Mouse (Mus musculus): Measurements from ENCODE around the gene Ezr. TPM values are rescaled to one million over a fixed set of nuclear protein-coding genes. Genes with fewer than 3 reads are reported as not detected.

The Ezr gene
- polyA plus RNA-seq (2012; rRNA removed), result 26.5 and 39.2 TPM in 2 replicates
- polyA plus RNA-seq (2014; fragmentation: Nextera tagmentation; extraction: Ambion mirVana), result 67.2 and 71.3 TPM in 2 replicates

DNA sequence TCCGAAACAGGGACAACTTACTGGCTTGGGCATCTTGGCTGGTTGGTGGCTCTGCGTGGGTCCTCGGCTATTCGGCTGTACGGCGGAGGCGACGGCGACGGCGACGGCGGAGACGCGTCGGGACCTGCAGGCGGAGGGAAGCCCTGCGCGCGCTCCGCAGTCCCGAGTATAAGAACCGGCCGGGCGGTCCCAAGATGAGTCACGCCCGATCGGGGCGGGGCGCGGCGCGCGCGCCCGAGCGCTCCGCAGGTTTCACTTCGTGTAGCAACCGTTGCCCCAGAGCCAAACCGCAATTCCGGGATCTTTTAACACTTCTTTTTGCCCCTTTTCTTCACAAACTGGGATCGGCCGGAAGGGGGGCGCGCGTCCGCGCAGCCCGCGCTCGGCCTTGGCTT lies at the start of gene Ezr:
Gene Ezr (minus strand): TSS at position 174 of the 395 bp plus-strand sequence.
- Histone ChIP-seq H3K4me1 (ENCODE audit: control insufficient read depth, insufficient read depth, low read length) (peaks cover 9% of the 10 kb centered on the region; the same call in 1 of the 2 replicates), H3K27ac (replicated peaks; ENCODE audit: low read depth, low read length) (peak within 1 kb of the TSS; percentile 87)

GRCm38 (mm10) chr17:6830004-6830592 lies 47.5 kb upstream of the Ezr start:
- 58% methylated on average over 1 of the region's 1 CpGs for WGBS
- Histone ChIP-seq H3K27ac (replicated peaks; ENCODE audit: low read depth, low read length) (no peak overlapping the region; the same call in 1 of the 2 replicates), H3K4me2 (replicated peaks; ENCODE audit: low read depth, low read length, severe bottlenecking) (no peak overlapping the region), H3K4me1 (ENCODE audit: control insufficient read depth, insufficient read depth, low read length) (peaks cover 9% of the 10 kb centered on the region), H3K4me3 (replicated peaks; ENCODE audit: low read length) (no peak overlapping the region), H3K9ac (ENCODE audit: low read depth, low read length, severe bottlenecking) (no peak overlapping the region), H3K9me3 (ENCODE audit: control insufficient read depth, low read length) (no peaks in the 10 kb centered on the region), H3K36me3 (ENCODE audit: control insufficient read depth, insufficient read depth, low read length) (no peaks in the 10 kb centered on the region), H3K27me3 (ENCODE audit: control insufficient read depth, insufficient read depth, low read length) (no peaks in the 10 kb centered on the region)
- no peak for ATAC-seq (ENCODE audit: low FRiP score, low read depth)
- no peak for DNase-seq (ENCODE audit: low spot score)
- no peak for TF ChIP-seq POLR2A (IDR thresholded peaks at IDR 0.05; ENCODE audit: borderline replicate concordance, extremely low read depth, insufficient read depth, insufficient read length)

More for the DNA sequence above, at the start of gene Ezr:
- ATAC-seq (ENCODE audit: low FRiP score, low read depth) (peak; percentile 80), DNase-seq (ENCODE audit: low spot score) (peak; percentile 88)
- WGBS, result 2% methylated on average over 29 of the region's 52 CpGs
- Histone ChIP-seq H3K9ac (ENCODE audit: low read depth, low read length, severe bottlenecking) (peak within 1 kb of the TSS; percentile 89), H3K9me3 (ENCODE audit: control insufficient read depth, low read length) (no peaks in the 10 kb centered on the region), H3K4me2 (replicated peaks; ENCODE audit: low read depth, low read length, severe bottlenecking) (peak within 1 kb of the TSS; percentile 71), H3K4me3 (replicated peaks; ENCODE audit: low read length) (peak within 1 kb of the TSS; percentile 78), H3K36me3 (ENCODE audit: control insufficient read depth, insufficient read depth, low read length) (no peaks in the 10 kb centered on the region), H3K27me3 (ENCODE audit: control insufficient read depth, insufficient read depth, low read length) (no peaks in the 10 kb centered on the region)
- peak; percentile 79; the same call in 1 of the 2 replicates for TF ChIP-seq POLR2A (IDR thresholded peaks at IDR 0.05; ENCODE audit: borderline replicate concordance, extremely low read depth, insufficient read depth, insufficient read length)

GRCm38 (mm10) chr17:6828531-6829150 lies 46.1 kb upstream of the Ezr start:
- Histone ChIP-seq H3K4me2 (replicated peaks; ENCODE audit: low read depth, low read length, severe bottlenecking) (peak overlapping the region; percentile 84), H3K9me3 (ENCODE audit: control insufficient read depth, low read length) (no peaks in the 10 kb centered on the region), H3K4me1 (ENCODE audit: control insufficient read depth, insufficient read depth, low read length) (peaks cover 9% of the 10 kb centered on the region), H3K4me3 (replicated peaks; ENCODE audit: low read length) (peak overlapping the region; percentile 55), H3K27me3 (ENCODE audit: control insufficient read depth, insufficient read depth, low read length) (no peaks in the 10 kb centered on the region), H3K27ac (replicated peaks; ENCODE audit: low read depth, low read length) (peak overlapping the region; percentile 98), H3K36me3 (ENCODE audit: control insufficient read depth, insufficient read depth, low read length) (no peaks in the 10 kb centered on the region), H3K9ac (ENCODE audit: low read depth, low read length, severe bottlenecking) (peak overlapping the region; percentile 68)
- ATAC-seq (ENCODE audit: low FRiP score, low read depth) (no peak), DNase-seq (ENCODE audit: low spot score) (no peak)
- TF ChIP-seq POLR2A (IDR thresholded peaks at IDR 0.05; ENCODE audit: borderline replicate concordance, extremely low read depth, insufficient read depth, insufficient read length), result no peak
- 73% methylated on average over 7 of the region's 7 CpGs for WGBS

GRCm38 (mm10) chr17:6827740-6828461 lies 45.3 kb upstream of the Ezr start:
- peak; percentile 52; the same call in 1 of the 2 replicates for TF ChIP-seq POLR2A (IDR thresholded peaks at IDR 0.05; ENCODE audit: borderline replicate concordance, extremely low read depth, insufficient read depth, insufficient read length)
- H3K4me3 ChIP-seq (replicated peaks; ENCODE audit: low read length), result peak overlapping the region; percentile 55
- DNase-seq (ENCODE audit: low spot score) (peak; percentile 97), ATAC-seq (ENCODE audit: low FRiP score, low read depth) (peak; percentile 98)
- H3K9ac ChIP-seq (ENCODE audit: low read depth, low read length, severe bottlenecking), result peak overlapping the region; percentile 68
- H3K9me3 ChIP-seq (ENCODE audit: control insufficient read depth, low read length), result no peaks in the 10 kb centered on the region
- H3K27me3 ChIP-seq (ENCODE audit: control insufficient read depth, insufficient read depth, low read length), result no peaks in the 10 kb centered on the region
- H3K27ac ChIP-seq (replicated peaks; ENCODE audit: low read depth, low read length), result peak overlapping the region; percentile 98
- 2% methylated on average over 55 of the region's 64 CpGs for WGBS
- H3K4me1 ChIP-seq (ENCODE audit: control insufficient read depth, insufficient read depth, low read length), result peaks cover 9% of the 10 kb centered on the region
- H3K36me3 ChIP-seq (ENCODE audit: control insufficient read depth, insufficient read depth, low read length), result no peaks in the 10 kb centered on the region
- peak overlapping the region; percentile 84 for H3K4me2 ChIP-seq (replicated peaks; ENCODE audit: low read depth, low read length, severe bottlenecking)

DNA sequence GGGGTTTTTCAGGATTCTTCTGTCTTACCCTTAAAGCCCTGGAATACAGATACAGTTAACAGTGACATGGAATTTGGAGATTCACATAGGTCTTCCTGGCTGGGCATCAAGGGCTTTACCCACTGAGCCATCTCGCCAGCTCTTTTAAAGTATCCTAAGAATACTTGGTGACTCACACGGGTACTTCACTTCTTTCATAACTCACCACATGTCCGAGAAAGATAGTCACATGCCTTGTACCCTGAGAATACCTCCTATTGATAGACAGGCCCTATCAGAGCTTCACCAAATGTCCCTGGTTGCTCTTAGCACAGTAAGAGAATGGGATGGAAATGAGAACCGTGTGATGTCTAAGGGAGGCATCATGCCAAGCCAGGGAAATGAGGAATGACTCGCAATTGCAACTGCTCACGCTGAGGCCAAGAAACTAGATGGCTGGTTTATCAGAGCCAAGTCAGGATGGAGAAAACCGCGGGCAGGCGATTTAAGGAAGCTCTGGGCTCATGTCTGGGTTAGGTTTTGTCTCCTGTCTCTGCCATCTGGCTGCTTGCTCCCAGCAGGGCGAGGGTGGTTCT lies 44.7 kb upstream of the Ezr start:
- Histone ChIP-seq H3K4me1 (ENCODE audit: control insufficient read depth, insufficient read depth, low read length) (peaks cover 9% of the 10 kb centered on the region), H3K4me3 (replicated peaks; ENCODE audit: low read length) (peak overlapping the region; percentile 55), H3K27ac (replicated peaks; ENCODE audit: low read depth, low read length) (peak overlapping the region; percentile 98), H3K27me3 (ENCODE audit: control insufficient read depth, insufficient read depth, low read length) (no peaks in the 10 kb centered on the region), H3K9ac (ENCODE audit: low read depth, low read length, severe bottlenecking) (peak overlapping the region; percentile 68), H3K4me2 (replicated peaks; ENCODE audit: low read depth, low read length, severe bottlenecking) (peak overlapping the region; percentile 84), H3K9me3 (ENCODE audit: control insufficient read depth, low read length) (no peaks in the 10 kb centered on the region), H3K36me3 (ENCODE audit: control insufficient read depth, insufficient read depth, low read length) (no peaks in the 10 kb centered on the region)
- ATAC-seq (ENCODE audit: low FRiP score, low read depth), result peak; percentile 10
- DNase-seq (ENCODE audit: low spot score), result no peak
- whole genome bisulfite sequencing, result 39% methylated on average over 10 of the region's 10 CpGs
- no peak for TF ChIP-seq POLR2A (IDR thresholded peaks at IDR 0.05; ENCODE audit: borderline replicate concordance, extremely low read depth, insufficient read depth, insufficient read length)

All from limb, embryonic 14.5 days (tissue).